ENCODE assay signal across 12 mouse cellular contexts in the genomic region with DNA sequence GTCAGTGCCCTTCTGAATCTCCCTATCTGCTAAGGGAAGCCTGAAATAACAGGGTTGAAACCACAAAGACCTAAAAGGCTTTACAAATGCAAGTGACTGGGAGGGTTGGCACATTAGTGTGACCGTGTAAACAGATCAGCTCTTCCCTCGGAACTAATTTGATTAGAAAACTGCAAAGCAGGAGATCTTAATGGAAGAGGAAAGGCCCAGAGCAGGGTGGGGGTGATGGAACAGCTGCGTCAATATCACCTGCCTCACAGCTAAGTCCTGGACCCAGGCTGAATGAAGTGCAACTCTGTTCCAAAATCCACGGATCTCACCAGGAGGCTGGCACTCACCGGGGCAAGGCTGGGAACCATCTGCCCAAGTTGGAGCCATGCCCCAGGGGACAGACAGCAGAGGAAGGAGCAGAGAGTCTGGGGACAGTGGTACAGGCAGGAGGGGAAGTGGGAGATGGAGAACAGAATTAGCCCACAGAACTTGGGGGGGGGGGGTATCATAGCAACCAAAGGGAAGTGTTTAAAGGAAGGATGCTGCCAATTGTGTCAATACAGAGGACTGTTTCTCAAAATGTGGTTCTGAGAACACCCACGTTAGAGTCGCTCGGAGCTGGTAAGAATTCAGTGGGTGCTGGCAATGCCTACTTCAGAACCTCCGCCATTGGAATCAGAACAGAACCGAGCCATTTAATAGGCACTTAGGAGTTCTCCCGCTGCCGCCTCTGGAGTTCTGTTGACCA. TPM values are rescaled to one million over a fixed set of nuclear protein-coding genes. Genes with fewer than 3 reads are reported as not detected.
DNase-seq lines count a peak whose midpoint lies in the region; ATAC-seq lines count a peak whose summit lies in the region.
"Had no signal": no experiment of that assay in that cellular context is flagged by ENCODE, and none has a peak within 500 bp of the region (broad histone marks: within the 10 kb centered on the region; RNA-seq: fewer than 3 reads in every experiment).

No protein-coding gene starts in this region.

- H3K9me3 ChIP-seq in neural tube, embryonic 12.5 days = no peaks in the 10 kb centered on the region
- H3K9me3 ChIP-seq in kidney, embryonic 16.5 days (ENCODE audit: low read length) = no peaks in the 10 kb centered on the region
- H3K9me3 ChIP-seq: embryonic facial prominence, embryonic 12.5 days; limb, embryonic 15.5 days had no signal

- no peaks in the 10 kb centered on the region for H3K36me3 ChIP-seq in neural tube, embryonic 12.5 days
- no peaks in the 10 kb centered on the region for H3K36me3 ChIP-seq in kidney, embryonic 16.5 days (ENCODE audit: insufficient read depth, low read length)
- H3K36me3 ChIP-seq: embryonic facial prominence, embryonic 12.5 days; limb, embryonic 15.5 days had no signal

- no peak for DNase-seq in neural tube, embryonic 10.5 days (ENCODE audit: extremely low spot score, low spot score)
- DNase-seq in spleen, postnatal 14 days (ENCODE audit: low spot score in 2 of 2) = no peak
- no peak for DNase-seq in gastrocnemius, postnatal 10 days
- DNase-seq in retina, embryonic 14.5 days (ENCODE audit: low spot score) = no peak

- WGBS in neural tube, embryonic 12.5 days = 67% methylated on average over 12 of the region's 12 CpGs
- WGBS in kidney, embryonic 16.5 days = 69% methylated on average over 12 of the region's 12 CpGs

- H3K27me3 ChIP-seq in neural tube, embryonic 12.5 days (replicated peaks) = no peaks in the 10 kb centered on the region
- H3K27me3 ChIP-seq in kidney, embryonic 16.5 days (ENCODE audit: insufficient read depth, low read length) = no peaks in the 10 kb centered on the region
- H3K27me3 ChIP-seq: CH12.LX; embryonic facial prominence, embryonic 12.5 days; limb, embryonic 15.5 days had no signal

- no peak overlapping the region for H3K4me2 ChIP-seq in neural tube, embryonic 12.5 days (replicated peaks)
- H3K4me2 ChIP-seq in kidney, embryonic 16.5 days (replicated peaks; ENCODE audit: low read depth, low read length) = no peak overlapping the region
- H3K4me2 ChIP-seq: embryonic facial prominence, embryonic 12.5 days; limb, embryonic 15.5 days had no signal

- peak overlapping the region; percentile 12; the same call in 1 of the 2 replicates for H3K27ac ChIP-seq in neural tube, embryonic 12.5 days
- H3K27ac ChIP-seq in kidney, embryonic 16.5 days (ENCODE audit: low read length) = no peak overlapping the region
- H3K27ac ChIP-seq: embryonic facial prominence, embryonic 12.5 days; limb, embryonic 15.5 days had no signal

- ATAC-seq in neural tube, embryonic 12.5 days (ENCODE audit: low FRiP score, low read depth) = peak; percentile 78
- ATAC-seq in hematopoietic stem cell, adult 5-6 weeks (replicated peaks in 1 of 2; ENCODE audit: insufficient read depth in 1 of 2, low FRiP score in 2 of 2, low TSS enrichment in 1 of 2, low read depth in 1 of 2, poor library complexity in 2 of 2, severe bottlenecking in 2 of 2) = peak; percentile 67 to 69
- peak; percentile 90 for ATAC-seq in megakaryocyte, adult 5-6 weeks (ENCODE audit: poor library complexity, severe bottlenecking)
- ATAC-seq in kidney, embryonic 16.5 days (ENCODE audit: low FRiP score, low TSS enrichment) = no peak

- no peak overlapping the region for H3K4me3 ChIP-seq in neural tube, embryonic 12.5 days
- H3K4me3 ChIP-seq in kidney, embryonic 16.5 days (ENCODE audit: low read length) = no peak overlapping the region
- H3K4me3 ChIP-seq: embryonic facial prominence, embryonic 12.5 days; limb, embryonic 15.5 days had no signal

- no peak overlapping the region for H3K9ac ChIP-seq in neural tube, embryonic 12.5 days
- H3K9ac ChIP-seq in kidney, embryonic 16.5 days (replicated peaks; ENCODE audit: low read length) = no peak overlapping the region
- H3K9ac ChIP-seq: embryonic facial prominence, embryonic 12.5 days; limb, embryonic 15.5 days had no signal

- H3K4me1 ChIP-seq in neural tube, embryonic 12.5 days = peaks cover 11% of the 10 kb centered on the region; the same call in 1 of the 2 replicates
- no peaks in the 10 kb centered on the region for H3K4me1 ChIP-seq in kidney, embryonic 16.5 days (ENCODE audit: insufficient read depth, low read length)
- H3K4me1 ChIP-seq: limb, embryonic 15.5 days had no signal

RNA-seq across cellular contexts. Expression of gene Fra10ac1, which starts 14.4 kb away (rescaled TPM):
- polyA plus RNA-seq in neural tube, embryonic 12.5 days (2016; fragmentation: Nextera tagmentation; extraction: Ambion mirVana) = 49.4 and 50.4 TPM in 2 replicates
- total RNA-seq in hematopoietic stem cell, adult 5-6 weeks (2017) = 41.5 and 51.5 TPM in 2 replicates
- total RNA-seq in megakaryocyte, adult 5-6 weeks (2015) = 15.6 and 17.9 TPM in 2 replicates
- 16.4 and 17.6 TPM in 2 replicates for total RNA-seq in megakaryocyte, adult 5-6 weeks (2017)
- 37.2 and 39.6 TPM in 2 replicates for polyA plus RNA-seq in kidney, embryonic 16.5 days (2015; fragmentation: Nextera tagmentation; extraction: Ambion mirVana)
- total RNA-seq in gastrocnemius, postnatal 10 days (2021) = 10 to 100 TPM; 10.1 to 10.7 TPM

RNA-seq across cellular contexts. Expression of gene Lgi1, which starts 26.0 kb away (rescaled TPM):
- 4.0 and 4.4 TPM in 2 replicates for polyA plus RNA-seq in neural tube, embryonic 12.5 days (2016; fragmentation: Nextera tagmentation; extraction: Ambion mirVana)
- 3.0 TPM in 1 of 2 replicates, not detected in the other for total RNA-seq in hematopoietic stem cell, adult 5-6 weeks (2017)
- total RNA-seq in megakaryocyte, adult 5-6 weeks (2015) = not detected in 2 replicates
- not detected in 2 replicates for total RNA-seq in megakaryocyte, adult 5-6 weeks (2017)
- 1.5 and 2.0 TPM in 2 replicates for polyA plus RNA-seq in kidney, embryonic 16.5 days (2015; fragmentation: Nextera tagmentation; extraction: Ambion mirVana)
- 1 to 10 TPM; 1.5 to 2.3 TPM for total RNA-seq in gastrocnemius, postnatal 10 days (2021)
- polyA plus RNA-seq: small intestine, adult 2 months had no signal
